Mouse (Mus musculus): ENCODE data around the gene Aldh4a1.
A peak's percentile ranks its signal among the peaks of the same experiment; 100 is the strongest.

DNA sequence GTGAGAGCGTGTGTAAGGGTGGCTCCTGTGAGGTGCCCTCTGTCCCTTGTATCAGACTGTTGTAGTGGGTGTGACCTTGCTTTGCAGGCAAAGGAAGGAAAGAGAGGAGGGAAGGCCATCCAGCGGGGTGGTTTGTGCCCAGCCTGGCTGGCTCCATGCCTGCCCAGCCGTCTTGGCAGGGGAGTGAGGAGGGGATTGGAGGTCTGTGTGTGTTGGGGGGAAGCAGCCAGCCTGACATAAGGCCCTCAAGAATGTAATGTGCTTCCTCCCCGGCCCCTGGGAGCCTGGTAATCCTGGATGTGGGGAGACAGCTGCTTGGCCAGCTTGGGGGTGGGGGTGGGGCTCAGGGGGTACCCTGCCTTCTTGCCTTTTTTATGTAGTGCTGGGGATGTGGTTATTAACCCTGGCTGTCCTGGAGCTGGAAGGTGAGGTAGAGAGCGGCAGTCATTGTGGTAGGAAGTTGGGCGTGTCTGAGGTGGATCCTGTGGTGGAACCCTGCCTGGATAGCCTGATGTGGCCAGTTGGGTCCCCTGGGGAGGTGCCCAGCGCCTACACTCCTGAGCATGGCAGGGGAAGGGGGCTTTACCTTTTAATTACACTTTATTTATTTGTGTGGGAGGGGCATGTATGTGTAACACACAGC lies 67.1 kb downstream of the Aldh4a1 start:
- no peak for TF ChIP-seq POLR2A (IDR thresholded peaks at IDR 0.05; ENCODE audit: insufficient read length, low read depth)
- TF ChIP-seq TCF12 (IDR thresholded peaks at IDR 0.05; ENCODE audit: insufficient read depth, poor library complexity, severe bottlenecking) = no peak
- TF ChIP-seq MAX (IDR thresholded peaks at IDR 0.05; ENCODE audit: low read depth) = no peak
- TF ChIP-seq USF1 (IDR thresholded peaks at IDR 0.05; ENCODE audit: low read depth) = no peak
- no peak for TF ChIP-seq REST (IDR thresholded peaks at IDR 0.05; ENCODE audit: insufficient read depth, insufficient read length)
- no peak for TF ChIP-seq E2F4 (IDR thresholded peaks at IDR 0.05; ENCODE audit: insufficient read depth)
- peak in 2 of 3 experiments; percentile 7 to 61 for TF ChIP-seq MYOG (IDR thresholded peaks at IDR 0.05; ENCODE audit: control insufficient read depth in 1 of 3, insufficient read depth in 1 of 3, insufficient read length in 2 of 3, low read depth in 2 of 3)
- no peak for TF ChIP-seq CEBPB (IDR thresholded peaks at IDR 0.05; ENCODE audit: insufficient read depth, poor library complexity, severe bottlenecking)
- TF ChIP-seq MYOD1 (IDR thresholded peaks at IDR 0.05; ENCODE audit: control insufficient read depth in 1 of 3, insufficient read length in 2 of 3, low read depth in 2 of 3) = peak in 2 of 3 experiments; percentile 90 to 92
- TF ChIP-seq POLR2AphosphoS2 (IDR thresholded peaks at IDR 0.05; ENCODE audit: insufficient read length, low read depth) = no peak
- TF ChIP-seq SRF (IDR thresholded peaks at IDR 0.05; ENCODE audit: control insufficient read depth, insufficient read length, low read depth) = no peak
- no peak for TF ChIP-seq TCF3 (IDR thresholded peaks at IDR 0.05; ENCODE audit: insufficient read length, low read depth)
